ENCODE assay signal across 8 mouse cellular contexts in genomic region chr11:100623867-100624266, GRCm38 (mm10). TPM values are rescaled to one million over a fixed set of nuclear protein-coding genes. Genes with fewer than 3 reads are reported as not detected.
DNase-seq lines count a peak whose midpoint lies in the region; ATAC-seq and TF ChIP-seq lines count a peak whose summit lies in the region.

No protein-coding gene starts in this region.

- peaks cover 40% of the 10 kb centered on the region for H3K36me3 ChIP-seq in megakaryocyte, embryonic 14.5 days (replicated peaks; ENCODE audit: low read length)
- peaks cover 29% of the 10 kb centered on the region for H3K36me3 ChIP-seq in forebrain, embryonic 13.5 days (ENCODE audit: poor library complexity, severe bottlenecking)
- H3K36me3 ChIP-seq in lung, embryonic 15.5 days: peaks cover 17% of the 10 kb centered on the region
- H3K36me3 ChIP-seq in spleen, adult 2 months (ENCODE audit: control insufficient read depth, insufficient read depth, low read length): peaks cover 8% of the 10 kb centered on the region

- H3K4me1 ChIP-seq in megakaryocyte, embryonic 14.5 days: peaks cover 75% of the 10 kb centered on the region
- H3K4me1 ChIP-seq in forebrain, embryonic 13.5 days: peaks cover 33% of the 10 kb centered on the region
- peaks cover 32% of the 10 kb centered on the region for H3K4me1 ChIP-seq in lung, embryonic 15.5 days
- peaks cover 31% of the 10 kb centered on the region; the same call in 1 of the 2 replicates for H3K4me1 ChIP-seq in spleen, adult 2 months (ENCODE audit: control insufficient read depth, insufficient read depth, insufficient read length)

- no peak for ATAC-seq in megakaryocyte, adult 5-6 weeks (ENCODE audit: poor library complexity, severe bottlenecking)
- no peak for ATAC-seq in forebrain, embryonic 13.5 days
- no peak for ATAC-seq in lung, embryonic 15.5 days (ENCODE audit: borderline replicate concordance, extremely low read depth, low FRiP score, low TSS enrichment)

- peak; percentile 45 to 49 for DNase-seq in kidney, adult 8-10 months
- DNase-seq in spleen, adult 2 months (ENCODE audit: low read depth in 1 of 2, low spot score in 2 of 2): no peak
- DNase-seq in layer of hippocampus, adult 18-20 months (ENCODE audit: low spot score in 2 of 2): no peak
- DNase-seq in embryo, embryonic 10.5 days (ENCODE audit: low spot score): no peak

- peak overlapping the region; percentile 78 for H3K4me2 ChIP-seq in forebrain, embryonic 13.5 days
- H3K4me2 ChIP-seq in lung, embryonic 15.5 days: peak overlapping the region; percentile 61

- H3K9me3 ChIP-seq in megakaryocyte, embryonic 14.5 days: no peaks in the 10 kb centered on the region
- no peaks in the 10 kb centered on the region for H3K9me3 ChIP-seq in forebrain, embryonic 13.5 days (replicated peaks)
- no peaks in the 10 kb centered on the region for H3K9me3 ChIP-seq in lung, embryonic 15.5 days

- TF ChIP-seq POLR2A in spleen, adult 2 months (IDR thresholded peaks at IDR 0.05; ENCODE audit: low read depth, low read length): no peak

- H3K27me3 ChIP-seq in megakaryocyte, embryonic 14.5 days (replicated peaks): no peaks in the 10 kb centered on the region
- H3K27me3 ChIP-seq in forebrain, embryonic 13.5 days: no peaks in the 10 kb centered on the region
- no peaks in the 10 kb centered on the region for H3K27me3 ChIP-seq in lung, embryonic 15.5 days
- no peaks in the 10 kb centered on the region for H3K27me3 ChIP-seq in spleen, adult 2 months (ENCODE audit: control insufficient read depth, insufficient read depth, low read length)

- H3K27ac ChIP-seq in forebrain, embryonic 13.5 days: no peak overlapping the region
- no peak overlapping the region for H3K27ac ChIP-seq in lung, embryonic 15.5 days
- peak overlapping the region; percentile 34 for H3K27ac ChIP-seq in spleen, adult 2 months (ENCODE audit: insufficient read depth, low read length)

- peak overlapping the region; percentile 37 for H3K9ac ChIP-seq in forebrain, embryonic 13.5 days
- H3K9ac ChIP-seq in lung, embryonic 15.5 days: peak overlapping the region; percentile 90; the same call in 1 of the 2 replicates

- WGBS in forebrain, embryonic 13.5 days: 48% methylated on average over 5 of the region's 5 CpGs
- WGBS in lung, embryonic 15.5 days: 28% methylated on average over 5 of the region's 5 CpGs
- WGBS in spleen, adult 2 months: 60% methylated on average over 5 of the region's 5 CpGs

- H3K4me3 ChIP-seq in megakaryocyte, embryonic 14.5 days (replicated peaks): peak overlapping the region; percentile 94
- peak overlapping the region; percentile 82 for H3K4me3 ChIP-seq in forebrain, embryonic 13.5 days
- H3K4me3 ChIP-seq in lung, embryonic 15.5 days: peak overlapping the region; percentile 94
- H3K4me3 ChIP-seq in spleen, adult 2 months (ENCODE audit: extremely low read depth, insufficient read depth, insufficient read length): peak overlapping the region; percentile 2; the same call in 1 of the 2 replicates

- TF ChIP-seq CTCF in spleen, adult 2 months (IDR thresholded peaks at IDR 0.05; ENCODE audit: extremely low read depth, insufficient read depth, insufficient read length, insufficient replicate concordance): no peak

RNA-seq across cellular contexts. Expression of gene Dnajc7, which starts 3.9 kb away (rescaled TPM):
- 1.8 and 86.6 TPM in 2 replicates for polyA plus RNA-seq in megakaryocyte, embryonic 14.5 days (2012; ENCODE audit: insufficient read depth, low replicate concordance)
- total RNA-seq in megakaryocyte, adult 5-6 weeks (2015): 98.1 and 124 TPM in 2 replicates
- 145 and 172 TPM in 2 replicates for total RNA-seq in megakaryocyte, adult 5-6 weeks (2017)
- 283 and 285 TPM in 2 replicates for polyA plus RNA-seq in forebrain, embryonic 13.5 days (2015; fragmentation: Nextera tagmentation; extraction: Ambion mirVana)
- polyA plus RNA-seq in lung, embryonic 15.5 days (2015; fragmentation: Nextera tagmentation; extraction: Ambion mirVana): 215 and 229 TPM in 2 replicates
- polyA plus RNA-seq in spleen, adult 2 months (2012; rRNA removed): 43.9 and 53.7 TPM in 2 replicates
- 100 to 1,000 TPM; 223 to 252 TPM for total RNA-seq in layer of hippocampus, adult 18-20 months (2021)

RNA-seq across cellular contexts. Expression of gene Nkiras2, which starts 4.8 kb away (rescaled TPM):
- 62.7 and 103 TPM in 2 replicates for polyA plus RNA-seq in megakaryocyte, embryonic 14.5 days (2012; ENCODE audit: insufficient read depth, low replicate concordance)
- 47.7 and 52.7 TPM in 2 replicates for total RNA-seq in megakaryocyte, adult 5-6 weeks (2015)
- 36.0 and 45.5 TPM in 2 replicates for total RNA-seq in megakaryocyte, adult 5-6 weeks (2017)
- 94.7 and 101 TPM in 2 replicates for polyA plus RNA-seq in forebrain, embryonic 13.5 days (2015; fragmentation: Nextera tagmentation; extraction: Ambion mirVana)
- polyA plus RNA-seq in lung, embryonic 15.5 days (2015; fragmentation: Nextera tagmentation; extraction: Ambion mirVana): 57.1 and 58.7 TPM in 2 replicates
- 39.5 and 48.9 TPM in 2 replicates for polyA plus RNA-seq in spleen, adult 2 months (2012; rRNA removed)
- 10 to 100 TPM; 10.8 to 11.1 TPM for total RNA-seq in layer of hippocampus, adult 18-20 months (2021)

RNA-seq across cellular contexts. Expression of gene Cnp, which starts 49.2 kb away (rescaled TPM):
- polyA plus RNA-seq in megakaryocyte, embryonic 14.5 days (2012; ENCODE audit: insufficient read depth, low replicate concordance): 13.3 and 17.1 TPM in 2 replicates
- total RNA-seq in megakaryocyte, adult 5-6 weeks (2015): 9.5 and 11.3 TPM in 2 replicates
- total RNA-seq in megakaryocyte, adult 5-6 weeks (2017): 22.2 and 23.9 TPM in 2 replicates
- 20.1 and 20.8 TPM in 2 replicates for polyA plus RNA-seq in forebrain, embryonic 13.5 days (2015; fragmentation: Nextera tagmentation; extraction: Ambion mirVana)
- polyA plus RNA-seq in lung, embryonic 15.5 days (2015; fragmentation: Nextera tagmentation; extraction: Ambion mirVana): 28.7 and 32.3 TPM in 2 replicates
- 97.4 and 120 TPM in 2 replicates for polyA plus RNA-seq in spleen, adult 2 months (2012; rRNA removed)
- total RNA-seq in layer of hippocampus, adult 18-20 months (2021): 100 to 1,000 TPM; 171 to 195 TPM

Comparison
In these comparisons a context has a peak if more than half of its experiments do, and no peak if none do; other contexts are left out.
1. H3K4me3 ChIP-seq: peak in every context shown above with its lines; median percentile 94 in megakaryocyte, embryonic 14.5 days; 94 in lung, embryonic 15.5 days; 82 in forebrain, embryonic 13.5 days; 2 in spleen, adult 2 months.
2. DNase-seq: peak in kidney, adult 8-10 months (2 of 2); none in spleen, adult 2 months (0 of 2), layer of hippocampus, adult 18-20 months (0 of 2) and embryo, embryonic 10.5 days (single experiment).